Mouse (Mus musculus): ENCODE measurements around the gene Ramp2.

Gene Ramp2

GRCm38 (mm10) chr11:101245855-101246701, at the start of gene Ramp2:
Ramp2 (plus strand) TSS chr11:101246028.
- DNase-seq (ENCODE audit: extremely low spot score, low spot score), result peak; percentile 72

- no peak for DNase-seq (ENCODE audit: extremely low spot score, low spot score)
Observed at GRCm38 (mm10) chr11:101196175-101196574, 49.7 kb upstream of the Ramp2 start.

GRCm38 (mm10) chr11:101199555-101199954, 46.3 kb upstream of the Ramp2 start:
- no peak for DNase-seq (ENCODE audit: extremely low spot score, low spot score)

DNA sequence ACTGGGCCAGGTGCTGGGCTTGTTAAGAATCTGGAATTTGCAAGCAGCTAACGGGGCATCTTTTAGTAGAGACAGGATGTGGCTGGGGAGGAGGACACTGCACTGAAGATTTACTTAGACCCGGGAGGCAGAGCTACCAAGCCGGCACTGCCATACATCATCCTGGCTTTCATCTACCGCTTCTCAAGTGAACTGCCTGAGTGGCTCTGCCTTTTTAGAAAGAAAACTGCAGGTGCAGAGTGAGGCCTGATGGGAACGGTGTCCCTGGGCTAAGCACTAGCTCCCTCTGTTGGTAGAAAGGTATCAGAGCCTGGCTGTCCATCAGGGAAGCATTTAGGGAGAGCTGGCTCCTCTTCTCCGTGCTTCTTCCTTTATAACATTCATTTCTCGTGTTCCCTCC, 44.8 kb upstream of the Ramp2 start:
- DNase-seq (ENCODE audit: extremely low spot score, low spot score), result no peak

DNA sequence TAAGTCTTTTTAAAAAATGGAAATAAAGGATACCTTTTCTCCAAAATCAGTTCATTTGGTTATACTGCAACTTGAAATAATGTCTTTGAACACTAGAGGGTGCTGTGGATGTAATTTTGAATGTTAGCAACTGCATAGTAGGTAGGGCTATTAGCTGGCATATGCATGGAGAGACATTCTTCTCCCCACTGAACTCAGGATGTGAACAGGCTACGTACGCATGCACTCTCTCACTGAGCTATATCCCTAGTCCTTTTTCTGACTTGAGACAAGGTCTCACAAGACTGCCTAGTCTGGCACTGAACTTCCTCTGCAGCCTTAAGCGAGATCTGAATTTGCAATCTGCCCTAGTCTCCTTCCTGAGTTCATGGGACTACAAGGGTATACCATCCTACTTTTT, 33.9 kb upstream of the Ramp2 start:
- DNase-seq (ENCODE audit: extremely low spot score, low spot score), result peak; percentile 36

- DNase-seq (ENCODE audit: extremely low spot score, low spot score), result no peak
Observed at GRCm38 (mm10) chr11:101216936-101217335, 28.9 kb upstream of the Ramp2 start.

DNA sequence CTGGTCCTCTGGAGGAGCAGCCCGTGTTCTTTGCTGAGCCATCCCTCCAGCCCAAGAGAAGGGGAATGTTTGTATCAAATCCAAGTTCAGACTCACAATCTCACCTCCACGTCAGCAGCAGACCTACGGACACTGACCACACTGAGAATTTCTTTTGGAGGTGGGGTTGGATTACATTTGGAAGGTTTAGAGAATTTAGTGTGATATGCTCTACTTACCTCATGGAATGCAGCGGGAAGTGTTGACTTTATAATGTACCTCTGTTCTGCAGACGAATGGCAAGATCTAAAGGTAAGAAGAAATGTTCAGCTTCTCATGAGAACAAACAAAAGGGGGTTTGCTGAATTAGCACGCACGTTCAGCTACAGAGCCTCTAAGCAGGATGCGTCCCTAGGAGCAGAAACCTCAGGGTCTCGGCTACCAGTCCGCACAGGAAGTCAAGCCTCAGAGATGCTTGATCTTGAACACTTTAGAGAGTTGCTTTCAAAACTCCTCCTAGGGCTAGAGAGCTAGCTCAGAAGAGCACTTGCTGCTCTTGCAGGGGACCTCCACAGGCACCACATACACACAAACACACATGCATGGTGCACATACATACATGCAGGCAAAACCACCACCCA, 27.3 kb upstream of the Ramp2 start:
- no peak for DNase-seq (ENCODE audit: extremely low spot score, low spot score)

GRCm38 (mm10) chr11:101220853-101221252, 25.0 kb upstream of the Ramp2 start:
- DNase-seq (ENCODE audit: extremely low spot score, low spot score), result no peak

DNA sequence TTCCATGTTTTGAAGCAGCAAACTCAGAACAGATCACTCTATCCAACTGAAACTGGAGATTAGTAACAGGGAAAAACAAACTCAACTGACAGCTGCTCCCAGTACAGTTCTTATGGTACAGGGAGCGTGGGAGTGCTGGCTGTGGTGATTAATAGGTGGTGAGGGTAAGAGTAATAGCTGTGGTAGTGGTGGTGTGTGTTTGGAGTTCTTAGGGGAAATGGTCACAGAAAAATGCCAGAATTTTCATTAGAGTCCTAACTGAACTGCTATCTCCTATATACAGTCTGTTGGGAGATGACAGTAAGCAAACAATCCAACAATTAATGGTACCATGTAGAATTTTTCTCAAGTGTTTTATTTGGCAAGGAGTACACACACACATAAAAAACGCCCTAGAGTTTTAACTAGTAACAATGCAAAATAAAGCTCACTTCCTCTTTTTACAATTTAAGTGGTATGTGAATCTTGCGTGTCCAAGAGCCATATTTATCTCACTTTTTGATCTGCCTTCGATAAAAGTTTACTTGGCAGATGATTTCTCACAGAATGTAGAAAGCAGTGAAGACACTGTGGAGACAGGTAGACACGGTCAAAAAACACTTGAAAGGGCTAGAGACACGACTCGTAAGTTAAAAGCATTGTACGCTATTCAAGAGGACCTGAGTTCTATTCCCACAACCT, 24.4 kb upstream of the Ramp2 start:
- no peak for DNase-seq (ENCODE audit: extremely low spot score, low spot score)

GRCm38 (mm10) chr11:101224337-101224736, 21.5 kb upstream of the Ramp2 start:
- DNase-seq (ENCODE audit: extremely low spot score, low spot score), result no peak

GRCm38 (mm10) chr11:101225331-101226064, 20.3 kb upstream of the Ramp2 start:
- no peak for DNase-seq (ENCODE audit: extremely low spot score, low spot score)

DNA sequence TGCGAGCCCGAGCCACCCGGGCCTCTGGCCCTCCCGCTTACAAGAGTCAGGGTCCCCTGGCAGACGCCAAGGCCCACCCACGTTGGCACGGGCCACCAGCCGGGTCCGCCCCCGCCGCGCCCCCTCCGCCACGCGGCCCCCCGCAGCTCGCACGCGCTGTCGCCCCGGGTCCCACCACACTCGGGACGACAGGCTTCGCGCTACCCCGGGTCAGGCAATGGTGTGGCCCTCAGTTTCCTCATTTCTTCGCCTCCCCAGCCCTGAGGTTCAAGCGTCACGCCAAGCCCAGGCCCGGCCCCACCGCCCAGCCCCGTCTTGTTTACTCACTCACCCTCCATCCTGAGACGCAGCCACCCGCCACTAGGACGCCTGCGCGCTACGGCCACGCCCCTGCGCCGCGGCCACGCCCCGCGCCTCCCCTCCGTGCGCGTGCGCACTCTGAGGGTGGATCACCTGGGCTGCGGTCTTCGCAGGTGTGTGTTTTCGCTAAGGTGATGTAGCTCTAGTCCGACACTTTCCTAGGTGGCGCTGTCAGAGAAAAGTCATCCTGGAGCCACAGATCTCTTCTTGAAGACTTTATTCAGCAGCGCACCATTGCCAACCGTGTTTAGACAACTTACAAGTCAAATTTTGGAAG, 19.6 kb upstream of the Ramp2 start, which contains the start of gene Ezh1:
TSS of gene Ezh1 (minus strand) at position 399 of the 637 bp plus-strand sequence.
- DNase-seq (ENCODE audit: extremely low spot score, low spot score), result peak; percentile 88

DNA sequence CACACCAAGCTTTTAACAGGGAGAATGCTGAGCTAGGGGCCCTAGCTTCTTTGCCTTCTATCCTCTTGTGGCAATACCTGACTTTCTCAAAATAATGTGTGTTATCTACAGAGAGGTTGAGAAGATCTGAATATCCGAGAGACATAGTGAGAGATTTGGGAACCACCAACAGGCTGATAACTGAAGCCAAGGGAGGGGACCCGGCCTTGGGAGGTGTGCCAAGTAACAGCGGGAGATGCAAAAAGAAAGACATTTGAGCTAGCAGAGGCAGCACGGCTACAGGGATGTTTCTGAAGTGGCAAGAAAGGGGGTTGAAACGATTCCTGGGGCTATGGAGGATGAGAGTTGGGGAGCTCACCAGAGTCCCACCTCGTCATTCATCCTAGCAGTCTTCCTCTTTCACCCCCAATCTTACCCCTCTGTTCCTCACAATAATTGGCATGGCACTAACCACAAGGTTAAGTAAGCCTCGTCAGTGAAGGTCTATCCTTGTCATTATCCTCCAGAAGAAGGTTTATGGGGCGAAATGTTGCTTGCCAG, 16.4 kb upstream of the Ramp2 start:
- DNase-seq (ENCODE audit: extremely low spot score, low spot score), result no peak

GRCm38 (mm10) chr11:101230061-101230511, 15.7 kb upstream of the Ramp2 start:
- no peak for DNase-seq (ENCODE audit: extremely low spot score, low spot score)

DNA sequence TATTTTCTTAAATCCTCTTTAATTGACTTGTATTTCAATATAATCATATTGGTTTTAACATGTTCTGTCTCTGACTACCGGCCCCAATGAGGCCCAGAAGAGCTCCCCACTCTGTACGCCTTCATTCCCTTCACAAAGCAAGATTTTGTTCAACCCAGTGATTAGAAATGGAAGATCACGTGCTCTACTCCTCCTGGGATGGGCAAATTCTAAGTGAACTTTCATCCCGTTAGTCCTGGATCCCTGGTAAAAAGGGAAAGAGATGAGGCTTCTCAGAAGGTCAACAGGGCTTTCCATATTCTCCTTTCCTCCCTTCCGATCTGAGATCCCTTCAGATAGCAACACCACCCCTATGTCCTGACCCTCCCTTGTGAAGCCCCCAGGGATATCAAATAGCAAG, 15.3 kb upstream of the Ramp2 start:
- DNase-seq (ENCODE audit: extremely low spot score, low spot score), result no peak

DNA sequence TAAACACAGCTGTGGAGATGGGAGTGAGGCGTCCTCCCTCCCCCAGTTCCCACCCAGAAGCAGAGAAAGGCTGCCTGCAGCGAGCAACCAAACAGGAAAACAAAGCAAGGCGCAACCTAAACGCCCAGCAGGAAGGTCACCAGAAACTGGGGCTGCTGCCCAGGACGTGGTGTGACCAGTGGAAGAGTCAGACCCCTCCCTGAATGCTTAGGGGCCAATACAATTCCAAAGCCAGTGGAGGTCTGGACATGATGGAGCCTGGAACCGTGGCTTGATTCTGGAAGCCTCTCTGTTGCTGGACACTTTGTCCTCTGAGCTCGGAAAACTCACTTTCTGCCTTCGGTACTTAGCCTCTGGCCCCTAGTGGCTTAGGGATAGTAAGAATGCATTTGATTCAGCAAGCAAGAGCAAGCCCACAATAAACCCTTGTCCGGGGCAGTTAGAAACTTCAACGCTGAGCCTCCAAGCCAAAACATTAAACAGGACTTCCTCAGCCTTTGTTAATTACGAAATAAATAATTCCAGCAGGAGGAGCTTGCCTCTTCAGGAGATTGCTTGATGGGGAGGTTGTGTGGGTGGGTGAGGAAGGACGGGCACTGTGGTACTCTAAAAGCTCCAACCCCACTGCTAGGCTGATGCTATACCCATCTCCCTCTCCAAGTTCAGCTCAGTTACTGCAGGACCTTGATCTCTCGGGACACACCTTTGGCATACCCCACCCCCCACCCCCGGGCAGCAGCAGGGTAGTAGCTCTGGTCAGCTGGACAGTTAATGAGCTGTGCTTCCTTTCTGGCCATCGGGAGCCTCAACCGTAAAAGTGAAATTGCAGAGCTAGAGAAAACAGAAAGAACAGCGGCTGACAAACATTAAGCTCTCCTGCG, 14.6 kb upstream of the Ramp2 start:
- peak; percentile 42 for DNase-seq (ENCODE audit: extremely low spot score, low spot score)

DNA sequence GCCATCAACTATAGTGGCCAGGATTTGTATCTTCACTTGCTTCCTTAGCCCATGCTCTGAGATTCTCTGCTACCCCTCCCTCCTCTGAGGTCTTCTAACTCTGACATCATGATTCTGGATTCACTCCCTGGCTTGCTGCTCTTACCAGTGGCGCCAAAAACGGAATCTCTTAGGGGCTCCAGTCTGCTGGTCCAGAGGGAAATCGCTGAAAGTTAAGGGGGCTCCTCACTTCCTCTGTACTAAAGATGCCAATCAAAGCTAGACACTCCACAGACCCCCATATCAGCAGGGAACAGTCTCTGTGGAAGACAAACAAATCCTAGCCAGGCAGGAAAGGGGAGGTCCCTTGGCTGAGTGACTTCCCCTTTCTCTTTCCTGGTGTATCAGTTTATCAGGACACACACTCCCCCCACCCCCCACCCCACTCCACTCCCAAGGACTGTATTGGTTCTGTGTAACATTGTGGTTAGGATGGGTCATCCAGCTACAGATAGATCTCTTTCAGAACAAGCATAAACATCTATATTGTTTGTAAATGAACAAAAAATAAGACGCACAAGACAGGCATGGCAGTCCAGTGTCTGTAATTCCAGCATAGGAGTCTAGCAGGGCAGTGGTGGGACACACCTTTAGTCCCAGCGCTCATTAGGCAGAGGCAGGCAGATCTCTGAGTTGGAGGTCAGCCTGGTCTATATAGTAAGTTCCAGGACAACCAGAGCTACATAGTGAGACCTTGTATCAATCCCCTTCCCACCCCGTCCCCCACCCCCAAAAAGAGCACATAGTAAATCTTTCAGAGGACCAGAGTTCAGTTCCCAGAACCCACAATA, 13.6 kb upstream of the Ramp2 start:
- DNase-seq (ENCODE audit: extremely low spot score, low spot score), result no peak

DNA sequence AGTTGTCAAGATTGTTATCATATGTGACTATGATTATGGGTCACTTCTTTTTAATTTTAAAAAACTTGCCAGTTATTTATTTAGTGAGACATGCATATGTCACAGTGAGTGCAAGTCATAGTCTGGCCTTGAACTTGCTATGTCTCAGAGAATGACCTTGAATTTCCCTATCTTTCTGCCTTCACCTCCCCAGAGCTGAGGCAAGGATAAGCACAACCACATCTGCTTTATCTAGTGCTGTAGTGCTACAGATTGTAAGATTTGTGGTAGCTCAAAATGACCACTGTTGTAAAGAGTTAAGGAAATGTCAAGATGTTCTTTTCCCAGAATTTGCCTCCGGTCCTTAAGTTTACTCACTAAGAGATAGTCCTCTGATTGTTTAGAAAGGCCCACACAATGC, 12.6 kb upstream of the Ramp2 start:
- DNase-seq (ENCODE audit: extremely low spot score, low spot score), result no peak

DNA sequence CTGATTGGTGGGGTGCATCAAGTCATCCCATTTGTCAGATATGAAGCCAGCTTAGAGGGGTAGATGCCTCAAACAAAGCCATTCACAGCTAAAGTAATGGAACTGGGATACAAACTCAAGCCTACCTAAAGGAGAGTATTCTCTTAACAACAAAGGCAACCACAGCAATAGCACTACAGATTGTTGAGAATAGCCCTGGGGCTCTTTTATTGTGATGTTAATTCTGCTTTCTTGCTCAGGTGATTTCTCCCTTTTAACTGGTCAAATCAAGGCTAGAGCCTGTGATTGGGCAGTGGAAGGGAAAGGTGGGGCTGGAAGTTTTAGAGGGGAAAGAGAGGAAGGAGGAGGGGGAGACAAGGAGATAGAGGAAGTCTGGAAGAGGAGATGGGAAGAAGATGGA, 11.7 kb upstream of the Ramp2 start:
- DNase-seq (ENCODE audit: extremely low spot score, low spot score), result no peak

Measured in neural tube, embryonic 10.5 days (tissue).